Mouse (Mus musculus) CH12.LX (cell line): Measurements from ENCODE around the gene Mt1. TPM values are rescaled to one million over a fixed set of nuclear protein-coding genes. Genes with fewer than 3 reads are reported as not detected.
A peak's percentile ranks its signal among the peaks of the same experiment; 100 is the strongest.

ENCODE experiments used
- DNase-seq: peaks from one replicate; pipeline ENCODE4 v3.0.0-alpha.2; 2013; ENCODE audit errors: extremely low read depth
- H3K27ac ChIP-seq: 2 replicates; pipeline ENCODE4 v1.5.1; 2012; ENCODE audit warnings: low read depth, mild to moderate bottlenecking, control low read depth, moderate library complexity; ENCODE audit not compliant: insufficient read depth
- H3K27me3 ChIP-seq: replicated peaks from 2 replicates; pipeline ENCODE3; 2012; ENCODE audit warnings: inconsistent platforms
- H3K36me3 ChIP-seq, 2 experiments: replicated peaks in 1 of 2; 2 replicates each; pipeline versions ENCODE3 to v1.6.1; 2012; ENCODE audit warnings: inconsistent platforms in 1 of 2, low read length in 1 of 2, mild to moderate bottlenecking in 1 of 2, mixed read lengths in 1 of 2, moderate library complexity in 1 of 2; ENCODE audit not compliant: control insufficient read depth in 1 of 2, insufficient read depth in 1 of 2
- H3K4me1 ChIP-seq, 2 experiments: 2 replicates each; pipeline ENCODE4 v1.6.1; 2012; ENCODE audit warnings: inconsistent platforms in 1 of 2, moderate library complexity in 1 of 2; ENCODE audit not compliant: insufficient read depth in 2 of 2, control insufficient read depth in 1 of 2
- H3K4me2 ChIP-seq: 2 replicates; pipeline ENCODE4 v1.6.1; 2012; ENCODE audit warnings: low read depth, mild to moderate bottlenecking, control low read depth; ENCODE audit not compliant: poor library complexity, insufficient read depth, severe bottlenecking
- H3K4me3 ChIP-seq, 3 experiments: fragments of 150-350 bp in 1 of 3; sonication (generic) in 1 of 3; replicated peaks in 1 of 3; 2 replicates each; pipeline versions ENCODE3 to v1.5.1; 2011 to 2012; ENCODE audit warnings: low read depth in 2 of 3, low read length in 2 of 3, mild to moderate bottlenecking in 2 of 3, moderate library complexity in 2 of 3, control low read depth in 1 of 3, improper control_type of control experiment in 1 of 3, inconsistent platforms in 1 of 3, mixed read lengths in 1 of 3; ENCODE audit not compliant: poor library complexity in 1 of 3
- H3K79me2 ChIP-seq: replicated peaks from 2 replicates; pipeline ENCODE4 v1.6.1; 2012; ENCODE audit warnings: mild to moderate bottlenecking, moderate library complexity; ENCODE audit not compliant: control insufficient read depth, poor library complexity, insufficient read depth, severe bottlenecking; ENCODE audit errors: extremely low read depth
- H3K9ac ChIP-seq: 2 replicates; pipeline ENCODE4 v1.6.1; 2012; ENCODE audit warnings: low read depth, mild to moderate bottlenecking, control low read depth, moderate library complexity; ENCODE audit not compliant: insufficient read depth
- H3K9me3 ChIP-seq: replicated peaks from 2 replicates; pipeline ENCODE3; 2012; ENCODE audit warnings: low read length, inconsistent platforms, mixed read lengths
- BHLHE40 ChIP-seq: IDR thresholded peaks from 2 replicates; pipeline ENCODE4 v1.6.1; 2011; ENCODE audit warnings: mild to moderate bottlenecking, low read depth, low read length, improper control_type of control experiment
- CHD2 ChIP-seq: IDR thresholded peaks from 2 replicates; pipeline ENCODE4 v1.6.1; 2011; ENCODE audit warnings: low read length, improper control_type of control experiment
- CTCF ChIP-seq, 2 experiments: IDR thresholded peaks in 1 of 2; conservative IDR thresholded peaks in 1 of 2; 2 replicates each; pipeline ENCODE4 v1.5.1; 2011 to 2012; ENCODE audit warnings: low read depth in 2 of 2, low read length in 2 of 2, improper control_type of control experiment in 1 of 2, inconsistent platforms in 1 of 2, mild to moderate bottlenecking in 1 of 2, moderate library complexity in 1 of 2
- E2F4 ChIP-seq: IDR thresholded peaks from 2 replicates; pipeline ENCODE4 v1.6.1; 2011; ENCODE audit warnings: low read depth, low read length, improper control_type of control experiment; ENCODE audit not compliant: insufficient replicate concordance
- ELF1 ChIP-seq: IDR thresholded peaks from 2 replicates; pipeline ENCODE4 v1.6.1; 2014; ENCODE audit warnings: low read depth, mild to moderate bottlenecking, inconsistent platforms, low read length, improper control_type of control experiment
- EP300 ChIP-seq: IDR thresholded peaks from 2 replicates; pipeline ENCODE4 v1.6.1; 2011; ENCODE audit warnings: low read length, improper control_type of control experiment
- ETS1 ChIP-seq: conservative IDR thresholded peaks from 2 replicates; pipeline ENCODE4 v1.6.1; 2012; ENCODE audit warnings: low read depth, mild to moderate bottlenecking, inconsistent platforms, low read length, improper control_type of control experiment, moderate library complexity
- GABPA ChIP-seq: IDR thresholded peaks from 2 replicates; pipeline ENCODE4 v1.6.1; 2012; ENCODE audit warnings: low read depth, low read length, improper control_type of control experiment, inconsistent platforms; ENCODE audit not compliant: insufficient replicate concordance
- IRF4 ChIP-seq: IDR thresholded peaks from 2 replicates; pipeline ENCODE4 v1.6.1; 2014; ENCODE audit warnings: low read depth, mild to moderate bottlenecking, inconsistent platforms, low read length, improper control_type of control experiment
- JUN ChIP-seq: IDR thresholded peaks from 2 replicates; pipeline ENCODE4 v1.6.1; 2011; ENCODE audit warnings: low read depth, mild to moderate bottlenecking, low read length, improper control_type of control experiment, moderate library complexity; ENCODE audit not compliant: insufficient read depth
- JUND ChIP-seq: conservative IDR thresholded peaks from 2 replicates; pipeline ENCODE4 v1.6.1; 2011; ENCODE audit warnings: low read depth, low read length, improper control_type of control experiment
- MAFK ChIP-seq: IDR thresholded peaks from 2 replicates; pipeline ENCODE4 v1.6.1; 2011; ENCODE audit warnings: low read length, improper control_type of control experiment; ENCODE audit not compliant: insufficient replicate concordance
- MAX ChIP-seq: IDR thresholded peaks from 2 replicates; pipeline ENCODE4 v1.6.1; 2011; ENCODE audit warnings: low read length, improper control_type of control experiment
- MAZ ChIP-seq: IDR thresholded peaks from 2 replicates; pipeline ENCODE4 v1.6.1; 2012; ENCODE audit warnings: low read depth, mild to moderate bottlenecking, inconsistent platforms, low read length, improper control_type of control experiment, moderate library complexity
- MEF2A ChIP-seq: IDR thresholded peaks from 2 replicates; pipeline ENCODE4 v1.6.1; 2014; ENCODE audit warnings: low read depth, mild to moderate bottlenecking, inconsistent platforms, low read length, improper control_type of control experiment, borderline replicate concordance
- MXI1 ChIP-seq: IDR thresholded peaks from 2 replicates; pipeline ENCODE4 v1.6.1; 2011; ENCODE audit warnings: mild to moderate bottlenecking, low read depth, low read length, improper control_type of control experiment
- MYC ChIP-seq: IDR thresholded peaks from 2 replicates; pipeline ENCODE4 v1.6.1; 2011; ENCODE audit warnings: low read depth, mild to moderate bottlenecking, improper control_type of control experiment, low read length
- NELFE ChIP-seq: IDR thresholded peaks from 2 replicates; pipeline ENCODE4 v1.6.1; 2011; ENCODE audit warnings: low read depth, low read length, improper control_type of control experiment
- NRF1 ChIP-seq: IDR thresholded peaks from 2 replicates; pipeline ENCODE4 v1.6.1; 2014; ENCODE audit warnings: low read depth, mild to moderate bottlenecking, inconsistent platforms, low read length, improper control_type of control experiment, moderate library complexity
- POLR2A ChIP-seq: IDR thresholded peaks from 2 replicates; pipeline ENCODE4 v1.6.1; 2011; ENCODE audit warnings: low read depth, mild to moderate bottlenecking, improper control_type of control experiment, low read length
- POLR2AphosphoS2 ChIP-seq: IDR thresholded peaks from 2 replicates; pipeline ENCODE4 v1.6.1; 2011; ENCODE audit warnings: low read depth, low read length, improper control_type of control experiment
- RAD21 ChIP-seq: IDR thresholded peaks from 2 replicates; pipeline ENCODE4 v1.6.1; 2011; ENCODE audit warnings: low read depth, mild to moderate bottlenecking, low read length, improper control_type of control experiment, moderate library complexity
- RCOR1 ChIP-seq: conservative IDR thresholded peaks from 2 replicates; pipeline ENCODE4 v1.6.1; 2012; ENCODE audit warnings: low read depth, mild to moderate bottlenecking, inconsistent platforms, low read length, improper control_type of control experiment
- TBP ChIP-seq: conservative IDR thresholded peaks from 2 replicates; pipeline ENCODE4 v1.6.1; 2011; ENCODE audit warnings: low read depth, low read length, improper control_type of control experiment
- TCF12 ChIP-seq: IDR thresholded peaks from 2 replicates; pipeline ENCODE4 v1.6.1; 2014; ENCODE audit warnings: low read depth, mild to moderate bottlenecking, inconsistent platforms, low read length, improper control_type of control experiment
- UBTF ChIP-seq: IDR thresholded peaks from 2 replicates; pipeline ENCODE4 v1.6.1; 2012; ENCODE audit warnings: low read depth, mild to moderate bottlenecking, inconsistent platforms, low read length, improper control_type of control experiment, moderate library complexity
- USF1 ChIP-seq: IDR thresholded peaks from 2 replicates; pipeline ENCODE4 v1.6.1; 2014; ENCODE audit warnings: low read depth, mild to moderate bottlenecking, inconsistent platforms, low read length, improper control_type of control experiment
- USF2 ChIP-seq: conservative IDR thresholded peaks from 2 replicates; pipeline ENCODE4 v1.6.1; 2011; ENCODE audit warnings: low read depth, low read length, improper control_type of control experiment
- ZC3H11A ChIP-seq: IDR thresholded peaks from 2 replicates; pipeline ENCODE4 v1.6.1; 2012; ENCODE audit warnings: low read depth, mild to moderate bottlenecking, inconsistent platforms, low read length, improper control_type of control experiment
- ZKSCAN1 ChIP-seq: IDR thresholded peaks from 2 replicates; pipeline ENCODE4 v1.6.1; 2012; ENCODE audit warnings: low read depth, inconsistent platforms, low read length, improper control_type of control experiment, borderline replicate concordance
- ZMIZ1 ChIP-seq: IDR thresholded peaks from 2 replicates; pipeline ENCODE4 v1.6.1; 2012; ENCODE audit warnings: low read depth, mild to moderate bottlenecking, inconsistent platforms, low read length, improper control_type of control experiment
- ZNF384 ChIP-seq: IDR thresholded peaks from 2 replicates; pipeline ENCODE4 v1.6.1; 2012; ENCODE audit warnings: low read depth, low read length, improper control_type of control experiment, inconsistent platforms
- dilution Hi-C: fragments of 300-500 bp; cut with MboI; formaldehyde crosslinking; loops from 2 replicates; pipeline ENCODE4 v1.14.3; 2020; ENCODE audit warnings: low sequenced_read_pairs; ENCODE audit not compliant: extremely low pct_unique_long_range_greater_than_20kb, extremely low pct_ligation_motif_present
- in situ Hi-C: fragments of 300-500 bp; cut with MboI; formaldehyde crosslinking; loops from 3 replicates; pipeline ENCODE4 v1.14.3; 2019; ENCODE audit warnings: low sequenced_read_pairs, low pct_ligation_motif_present, low pct_unique_long_range_greater_than_20kb, mixed read lengths
- polyA plus RNA-seq: library from polyadenylated mRNA; unstranded; fragments of >175 nt; gene quantifications from 2 replicates; pipeline ENCODE4 v1.2.1, GENCODE M21; 2012; ENCODE audit warnings: low read depth; ENCODE audit not compliant: insufficient read length
- total RNA-seq, 2 experiments: library from RNA; depleted of rRNA; stranded (reverse); fragments of 300-350 nt in 1 of 2; fragments of >200 nt in 1 of 2; gene quantifications; 2 replicates each; pipeline ENCODE4 v1.2.3; 2012 to 2014

The Mt1 gene
- total and polyA plus RNA-seq, 3 experiments: 19.9 to 239 (median 62.7) TPM

DNA sequence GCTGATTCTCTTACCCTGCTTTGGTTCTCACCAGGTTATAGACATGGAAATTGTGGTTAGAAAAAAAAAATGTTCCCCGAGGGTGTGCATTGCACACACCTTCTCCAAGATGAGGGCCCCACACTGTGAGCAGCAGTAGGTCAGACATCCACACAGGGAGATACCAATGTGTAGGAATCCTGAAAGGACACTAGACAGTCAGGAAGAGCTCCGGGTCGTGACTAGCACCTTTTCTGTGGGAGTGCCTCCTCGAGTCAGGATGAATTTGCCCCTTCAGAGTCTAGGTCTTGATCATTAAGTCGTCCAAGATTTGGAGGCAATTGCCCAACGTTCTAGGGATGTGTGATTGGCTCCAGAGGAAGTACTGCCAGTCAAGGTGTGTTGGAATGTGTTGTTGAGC, 6.9 kb downstream of the Mt1 start:
- Histone ChIP-seq H3K27ac (peak overlapping the region; percentile 80), H3K9ac (no peak overlapping the region; the same call in 1 of the 2 replicates), H3K27me3 (peaks cover 44% of the 10 kb centered on the region), H3K36me3 (no peaks in the 10 kb centered on the region), H3K4me3 (no peak overlapping the region), H3K4me2 (no peak overlapping the region), H3K4me1 (peaks cover 33 to 50% of the 10 kb centered on the region in 2 experiments), H3K79me2 (no peaks in the 10 kb centered on the region), H3K9me3 (no peaks in the 10 kb centered on the region)
- dilution Hi-C loops: no loop called here
- DNase-seq: no peak
- in situ Hi-C loops: loop anchor here (25.0 kb wide), 1 partner anchor 498 kb away; no protein-coding TSS in a partner anchor
- TF ChIP-seq ZNF384 (peak; percentile 77), UBTF (no peak), MXI1 (no peak)

DNA sequence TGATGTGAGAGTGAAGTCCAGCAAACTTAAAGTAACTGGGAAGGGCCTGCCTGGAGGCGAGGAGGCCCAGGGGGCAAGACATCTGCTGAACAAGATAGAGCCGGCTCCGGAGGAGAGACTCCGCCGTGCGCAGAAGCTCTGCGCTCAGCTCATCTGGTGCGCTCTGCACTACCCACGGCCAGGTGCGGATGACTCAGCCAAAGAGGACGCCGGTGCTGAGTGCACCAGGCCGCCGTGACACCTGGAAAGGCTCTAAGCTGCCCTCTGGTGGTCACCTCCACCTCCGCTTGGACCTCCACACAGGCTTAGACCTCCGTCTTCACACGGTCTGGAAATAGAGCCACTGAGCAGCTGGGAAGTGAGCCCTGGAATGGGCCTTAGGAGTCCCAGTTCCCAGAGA, 7.7 kb downstream of the Mt1 start:
- peak; percentile 89 for DNase-seq
- Histone ChIP-seq H3K4me2 (peak overlapping the region; percentile 50), H3K9me3 (no peaks in the 10 kb centered on the region), H3K27me3 (peaks cover 44% of the 10 kb centered on the region), H3K9ac (peak overlapping the region; percentile 52), H3K36me3 (no peaks in the 10 kb centered on the region), H3K4me3 (peak overlapping the region in 1 of 3 experiments; percentile 5), H3K4me1 (peaks cover 36 to 54% of the 10 kb centered on the region in 2 experiments), H3K27ac (peak overlapping the region; percentile 80), H3K79me2 (no peaks in the 10 kb centered on the region)
- in situ Hi-C loops: loop anchor here (25.0 kb wide), 1 partner anchor 499 kb away; no protein-coding TSS in a partner anchor
- dilution Hi-C loops: no loop called here
- TF ChIP-seq ELF1 (no peak), UBTF (no peak; the same call in 1 of the 2 replicates), JUND (0 out of 2 replicates have a peak, but pooled peaks have one; percentile 54), RAD21 (peak; percentile 59), ZNF384 (peak; percentile 28; the same call in 1 of the 2 replicates), ETS1 (peak; percentile 70), POLR2A (peak; percentile 60; the same call in 1 of the 2 replicates), MEF2A (peak; percentile 64), USF1 (no peak), CTCF (conservative IDR thresholded peaks at IDR 0.05 in 1 of 2, IDR thresholded peaks at IDR 0.05 in 1 of 2; ENCODE audit: low read depth in 2 of 2, low read length in 2 of 2) (peak; percentile 54 to 84), MXI1 (peak; percentile 72; the same call in 1 of the 2 replicates), POLR2AphosphoS2 (no peak), EP300 (peak; percentile 69), RCOR1 (no peak), ZMIZ1 (peak; percentile 76), ZKSCAN1 (no peak), NELFE (peak; percentile 72; the same call in 1 of the 2 replicates), TCF12 (peak; percentile 99), CHD2 (no peak), MAFK (peak; percentile 92), NRF1 (peak; percentile 77), JUN (peak; percentile 63), IRF4 (peak; percentile 63), USF2 (no peak), MYC (0 out of 2 replicates have a peak, but pooled peaks have one; percentile 42), ZC3H11A (0 out of 2 replicates have a peak, but pooled peaks have one; percentile 28), MAZ (no peak; the same call in 1 of the 2 replicates), MAX (no peak; the same call in none of the 2 replicates), GABPA (peak; percentile 12; the same call in 1 of the 2 replicates), E2F4 (no peak), BHLHE40 (peak; percentile 60), TBP (0 out of 2 replicates have a peak, but pooled peaks have one; percentile 11)
